Mouse (Mus musculus): ENCODE data around the gene Lpar3.

DNA sequence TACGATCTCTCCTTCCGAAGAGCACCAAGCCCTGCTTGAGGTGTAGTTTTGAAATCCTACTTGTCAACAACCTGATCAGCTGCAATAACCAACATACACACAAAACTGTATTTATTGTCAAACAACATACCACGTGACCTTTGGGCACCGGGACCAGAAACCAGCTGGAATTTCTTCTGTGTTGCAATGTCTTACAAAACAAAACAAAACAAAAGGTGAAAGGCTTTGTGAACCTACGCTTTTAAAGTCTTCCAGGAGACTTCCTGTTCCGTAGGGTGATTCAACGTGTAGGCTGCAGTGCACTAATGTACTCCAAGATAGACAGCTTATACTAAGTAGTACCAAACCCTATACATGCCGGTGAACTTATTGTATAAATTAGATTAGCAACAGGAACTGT, 25.8 kb downstream of the Lpar3 start:
- TF ChIP-seq CTCF (IDR thresholded peaks at IDR 0.05; ENCODE audit: control insufficient read depth, insufficient read depth, low read length), result no peak
- no peak for TF ChIP-seq POLR2A (IDR thresholded peaks at IDR 0.05; ENCODE audit: borderline replicate concordance, control insufficient read depth, low read depth, low read length)
